Mouse (Mus musculus) lung, postnatal 4 days (tissue): ENCODE measurements at regions not wholly inside any gene's neighbourhood (a gene's known extent, or its start where the extent isn't known, plus 50 kb on each side); places are given as distances from the start of the nearest gene placed in this dataset.

ENCODE experiments used
- DNase-seq, 2 experiments: peaks; one replicate each; pipeline ENCODE4 v3.0.0; 2021

GRCm38 (mm10) chr1:85339821-85340220 is 69.5 kb upstream of the C130026I21Rik start:
- DNase-seq = peak; percentile 10 to 27
